Mouse (Mus musculus) 3T3-L1 (cell line): Measurements from ENCODE around the gene Fuom.
"Not testable (repeated sequence)": the region's sequence is repeated elsewhere in the genome, so short reads cannot be mapped to it uniquely, and the experiment has no call there.

Experiments
- DNase-seq: peaks from one replicate; pipeline ENCODE4 v3.0.0-alpha.2; 2015; ENCODE audit warnings: low read depth, low spot score

Gene Fuom

GRCm38 (mm10) chr7:140101993-140102860 lies at the start of gene Fuom:
Fuom (minus strand) TSS chr7:140102441.
- peak; percentile 59 for DNase-seq

GRCm38 (mm10) chr7:140144550-140144949 lies 42.3 kb upstream of the Fuom start:
- no peak for DNase-seq

DNA sequence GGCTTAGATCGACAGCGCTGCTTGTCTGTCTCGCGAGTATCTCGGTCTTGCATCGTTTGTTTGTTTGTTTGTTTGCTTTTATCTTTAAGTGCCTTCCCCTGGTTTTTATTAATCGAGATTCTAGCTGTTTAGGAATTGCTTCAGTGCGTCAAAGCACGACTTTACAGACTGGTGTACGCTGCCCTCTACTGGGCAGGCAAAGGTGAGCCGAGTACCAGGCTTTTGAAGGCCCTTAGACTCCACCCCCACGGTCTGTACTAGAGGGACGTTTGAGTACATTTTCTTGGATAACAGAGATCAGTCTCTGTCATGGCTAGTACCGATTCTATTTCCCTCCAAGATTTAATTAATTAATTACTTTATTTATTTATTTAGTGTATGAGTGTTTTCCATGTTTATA lies 39.1 kb upstream of the Fuom start:
- DNase-seq, result peak; percentile 85

GRCm38 (mm10) chr7:140138021-140138310 lies 35.7 kb upstream of the Fuom start:
- no peak for DNase-seq

- DNase-seq, result peak; percentile 89
Observed at GRCm38 (mm10) chr7:140137135-140138020, 35.1 kb upstream of the Fuom start, which contains the start of gene Mtg1. Mtg1 (plus strand) TSS chr7:140137564.

GRCm38 (mm10) chr7:140135106-140135770 lies 33.0 kb upstream of the Fuom start:
- DNase-seq, result no peak

GRCm38 (mm10) chr7:140134033-140134432 lies 31.8 kb upstream of the Fuom start:
- DNase-seq, result not testable (repeated sequence)

- DNase-seq, result not testable (repeated sequence)
Observed at GRCm38 (mm10) chr7:140132184-140132583, 29.9 kb upstream of the Fuom start.

GRCm38 (mm10) chr7:140127911-140128310 lies 25.7 kb upstream of the Fuom start:
- no peak for DNase-seq

- DNase-seq, result no peak
Observed at GRCm38 (mm10) chr7:140126934-140127333, 24.7 kb upstream of the Fuom start.

- no peak for DNase-seq
Observed at GRCm38 (mm10) chr7:140126022-140126350, 23.7 kb upstream of the Fuom start.

DNA sequence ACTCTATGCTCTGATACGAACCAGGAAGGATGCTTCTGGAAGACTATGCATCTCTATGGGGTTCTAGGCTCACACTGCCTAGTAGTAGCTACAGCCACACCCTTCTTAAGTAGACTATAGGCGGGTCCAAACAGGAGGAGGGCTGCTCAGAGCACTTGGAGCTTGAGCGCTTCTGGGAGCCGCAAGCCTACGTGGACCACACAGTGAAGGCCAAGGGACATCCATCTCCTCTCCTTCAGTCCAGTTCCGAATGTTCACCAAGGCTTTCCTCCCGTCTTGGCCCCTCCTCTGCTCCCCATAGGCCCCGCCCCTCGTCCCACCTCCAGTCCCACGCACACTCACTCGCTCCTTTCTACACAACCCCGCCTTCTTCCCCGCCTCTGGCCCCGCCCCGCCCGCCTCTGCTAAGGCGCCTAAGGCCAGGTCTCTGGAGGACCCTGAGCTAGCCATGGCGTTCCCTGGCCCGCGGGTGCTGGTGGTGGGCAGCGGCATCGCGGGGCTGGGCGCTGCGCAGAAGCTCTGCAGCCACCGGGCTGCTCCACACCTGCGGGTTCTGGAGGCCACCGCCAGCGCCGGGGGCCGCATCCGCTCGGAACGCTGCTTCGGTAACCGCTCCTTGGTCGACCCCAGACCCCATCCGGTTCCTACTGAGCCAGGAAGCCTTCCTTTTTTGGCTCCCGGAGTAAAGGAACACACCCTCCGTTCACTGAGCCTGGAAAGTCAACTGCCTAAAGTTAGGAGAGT lies 23.2 kb upstream of the Fuom start:
- DNase-seq, result peak; percentile 93

GRCm38 (mm10) chr7:140124382-140124781 lies 22.1 kb upstream of the Fuom start:
- DNase-seq, result no peak

- peak; percentile 61 for DNase-seq
Observed at GRCm38 (mm10) chr7:140122765-140123164, 20.5 kb upstream of the Fuom start.

GRCm38 (mm10) chr7:140121338-140121910 lies 19.2 kb upstream of the Fuom start:
- DNase-seq, result peak; percentile 60

- DNase-seq, result no peak
Observed at GRCm38 (mm10) chr7:140120484-140120883, 18.2 kb upstream of the Fuom start.

DNA sequence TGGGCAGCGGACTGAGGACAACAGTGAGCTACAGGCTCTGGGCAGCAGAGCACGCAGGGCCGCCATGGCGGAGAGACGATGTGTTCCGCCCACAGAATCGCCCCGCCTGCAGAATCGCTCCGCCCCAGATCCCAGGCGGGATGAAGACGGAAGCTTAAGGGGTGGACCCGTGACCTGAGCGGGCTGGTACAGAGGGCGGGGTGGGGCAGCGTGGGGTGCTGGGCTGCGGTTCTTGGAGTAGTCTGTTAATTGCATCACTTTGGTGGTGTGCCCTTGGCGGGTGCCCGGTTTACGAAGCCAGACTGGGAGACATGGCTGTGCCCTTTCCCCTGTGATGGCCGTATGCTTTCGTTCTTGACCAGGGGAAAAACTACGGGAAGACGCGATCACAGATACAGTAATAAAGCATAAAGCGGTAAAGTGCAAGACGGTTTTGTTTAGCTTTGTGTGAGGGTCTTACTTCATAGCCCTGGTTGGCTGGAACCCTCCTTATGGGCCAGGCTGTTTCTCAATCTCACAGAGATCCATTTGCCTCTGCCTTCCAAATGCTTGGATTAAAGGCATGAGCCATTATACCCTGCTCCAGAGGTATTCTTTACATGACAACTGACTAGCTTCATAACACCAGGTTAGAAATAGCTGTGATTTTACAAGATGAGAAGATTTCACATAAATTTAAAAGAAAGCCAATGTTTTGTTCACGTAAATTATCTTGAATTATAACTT lies 14.3 kb upstream of the Fuom start, which contains the start of gene Echs1:
Echs1 (minus strand) TSS at position 148 of the 726 bp plus-strand sequence.
- DNase-seq, result peak; percentile 92

- DNase-seq, result peak; percentile 91
Observed at GRCm38 (mm10) chr7:140115583-140116328, 13.5 kb upstream of the Fuom start, which contains the start of gene Paox. Paox (plus strand) TSS chr7:140115799.

- DNase-seq, result peak; percentile 64
Observed at GRCm38 (mm10) chr7:140111943-140112342, 9.7 kb upstream of the Fuom start.
